Mouse (Mus musculus) cerebellum, adult 2 months (tissue): ENCODE results near the gene Atmin. TPM values are rescaled to one million over a fixed set of nuclear protein-coding genes. Genes with fewer than 3 reads are reported as not detected.
A peak's percentile ranks its signal among the peaks of the same experiment; 100 is the strongest.

Source experiments
- DNase-seq, 2 experiments: peaks; one replicate each; pipeline ENCODE4 v3.0.0; 2021
- H3K27ac ChIP-seq: fragments of 200-500 bp; 2 replicates; pipeline ENCODE4 v1.5.1; 2012; ENCODE audit warnings: low read length, control low read depth, inconsistent platforms; ENCODE audit not compliant: insufficient read depth
- H3K27me3 ChIP-seq: fragments of 200-500 bp; 2 replicates; pipeline ENCODE4 v1.6.1; 2012; ENCODE audit warnings: inconsistent platforms, mild to moderate bottlenecking, low read length, moderate library complexity; ENCODE audit not compliant: control insufficient read depth, insufficient read depth
- H3K4me1 ChIP-seq: fragments of 200-500 bp; 2 replicates; pipeline ENCODE4 v1.6.1; 2011; ENCODE audit warnings: low read length; ENCODE audit not compliant: control insufficient read depth, insufficient read depth
- H3K4me3 ChIP-seq: fragments of 200-500 bp; replicated peaks from 2 replicates; pipeline ENCODE3; 2011; ENCODE audit warnings: mild to moderate bottlenecking, low read depth, low read length, control low read depth; ENCODE audit not compliant: insufficient read depth
- CTCF ChIP-seq: fragments of 200-500 bp; IDR thresholded peaks from 2 replicates; pipeline ENCODE4 v1.5.1; 2011; ENCODE audit warnings: low read depth, mild to moderate bottlenecking, control low read depth, low read length, moderate library complexity, borderline replicate concordance; ENCODE audit not compliant: insufficient read depth
- POLR2A ChIP-seq: fragments of 200-500 bp; IDR thresholded peaks from 2 replicates; pipeline ENCODE4 v1.6.1; 2011; ENCODE audit warnings: low read length, control low read depth, borderline replicate concordance; ENCODE audit not compliant: insufficient read depth
- WGBS: fragments of 180-500 bp; shearing (Covaris S2); methylation state at CpG from one replicate; pipeline ENCODE4 v1.1.7; 2018; 5-methylcytosine and 5-hydroxymethylcytosine counted together
- polyA plus RNA-seq: library from polyadenylated mRNA; depleted of rRNA; stranded (reverse); fragments of >200 nt; gene quantifications from 2 replicates; pipeline ENCODE4 v1.2.3, GENCODE M21; 2012

Gene Atmin
- polyA plus RNA-seq, 1 experiment: 39.8 TPM

DNA sequence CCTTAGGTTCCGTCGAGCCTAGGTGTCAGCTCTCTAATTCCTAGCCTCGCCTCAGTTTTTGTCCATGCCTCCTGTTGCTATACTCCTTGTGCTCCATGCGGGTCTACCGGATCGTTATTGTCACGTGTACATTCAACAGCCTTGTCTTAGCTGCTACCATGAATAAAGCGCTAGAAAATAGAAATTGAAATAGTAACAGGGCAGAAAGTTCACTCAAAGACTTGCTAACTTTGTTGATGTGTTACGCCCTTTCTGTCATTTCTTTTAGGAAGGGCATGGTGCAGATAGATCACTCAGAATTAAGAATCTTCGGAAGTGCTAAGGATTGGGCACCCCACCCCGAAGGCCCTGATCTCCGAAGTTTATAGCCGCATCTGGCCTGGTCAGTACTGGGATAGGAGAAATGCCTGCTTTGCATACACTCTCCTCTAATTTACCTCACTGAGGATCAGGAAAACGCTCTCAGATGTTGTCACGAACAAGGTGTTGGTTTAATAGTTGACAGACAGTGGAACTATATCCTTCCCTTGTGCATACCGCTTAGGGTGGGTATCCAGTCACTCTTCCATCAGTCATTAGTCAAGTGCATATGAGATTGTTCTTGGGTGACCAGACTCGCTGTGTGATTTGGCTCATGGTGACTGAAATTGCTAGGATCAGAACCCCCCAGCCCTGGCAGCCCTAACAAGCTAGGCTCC lies 21.0 kb upstream of the Atmin start:
- no peak for DNase-seq
- 27% methylated on average over 17 of the region's 17 CpGs for WGBS
- no peak overlapping the region for H3K27ac ChIP-seq
- no peaks in the 10 kb centered on the region for H3K27me3 ChIP-seq
- peak overlapping the region; percentile 89 for H3K4me3 ChIP-seq
- peaks cover 2% of the 10 kb centered on the region; the same call in 1 of the 2 replicates for H3K4me1 ChIP-seq
- TF ChIP-seq CTCF: no peak
- no peak for TF ChIP-seq POLR2A

DNA sequence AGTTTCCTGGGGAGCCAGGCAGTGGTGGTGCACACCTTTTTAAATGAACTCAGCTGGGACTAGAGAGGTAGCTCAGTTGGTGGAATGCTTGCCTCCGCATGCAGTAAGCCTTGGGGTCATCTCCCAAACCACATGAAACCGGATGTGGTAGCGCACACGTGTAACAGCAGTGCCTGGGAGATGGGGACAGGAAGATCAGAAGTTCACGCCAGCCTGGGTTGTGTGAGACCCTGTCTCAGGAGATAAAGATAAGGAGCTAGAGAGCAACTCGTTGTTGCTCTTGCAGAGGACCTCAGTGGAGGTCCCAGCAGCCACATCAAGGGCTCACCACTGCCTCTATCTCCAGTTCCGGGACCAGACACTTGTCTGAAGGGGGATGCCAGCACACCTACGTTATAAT lies 19.7 kb upstream of the Atmin start:
- peaks cover 2% of the 10 kb centered on the region; the same call in 1 of the 2 replicates for H3K4me1 ChIP-seq
- H3K4me3 ChIP-seq: no peak overlapping the region
- H3K27ac ChIP-seq: no peak overlapping the region
- DNase-seq: no peak
- TF ChIP-seq CTCF: no peak
- no peak for TF ChIP-seq POLR2A
- 93% methylated on average over 8 of the region's 8 CpGs for WGBS
- H3K27me3 ChIP-seq: no peaks in the 10 kb centered on the region

DNA sequence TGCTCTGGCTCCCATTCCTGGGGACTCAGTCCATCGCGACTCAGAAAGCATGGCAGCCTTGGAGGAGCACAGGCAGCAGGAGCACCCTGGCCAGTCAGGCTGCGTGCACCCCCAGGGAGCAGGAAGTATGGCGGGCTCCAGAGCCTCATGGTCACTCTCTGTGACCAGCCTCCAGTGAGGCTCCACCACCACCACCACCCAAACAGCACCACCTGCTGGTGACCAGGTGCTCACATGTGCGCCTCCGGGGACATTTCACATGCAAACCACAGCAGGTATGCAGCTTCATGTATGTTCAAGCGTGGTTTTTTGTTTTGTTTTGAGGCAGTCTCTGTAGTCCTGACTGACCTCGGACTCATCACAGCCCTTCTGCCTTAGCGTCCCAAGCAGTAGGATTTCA lies 15.3 kb upstream of the Atmin start:
- H3K4me1 ChIP-seq: no peaks in the 10 kb centered on the region
- no peak overlapping the region for H3K4me3 ChIP-seq
- no peak for DNase-seq
- H3K27ac ChIP-seq: no peak overlapping the region
- 84% methylated on average over 9 of the region's 9 CpGs for WGBS
- no peaks in the 10 kb centered on the region for H3K27me3 ChIP-seq
- TF ChIP-seq POLR2A: no peak
- TF ChIP-seq CTCF: peak; percentile 40; the same call in 1 of the 2 replicates

DNA sequence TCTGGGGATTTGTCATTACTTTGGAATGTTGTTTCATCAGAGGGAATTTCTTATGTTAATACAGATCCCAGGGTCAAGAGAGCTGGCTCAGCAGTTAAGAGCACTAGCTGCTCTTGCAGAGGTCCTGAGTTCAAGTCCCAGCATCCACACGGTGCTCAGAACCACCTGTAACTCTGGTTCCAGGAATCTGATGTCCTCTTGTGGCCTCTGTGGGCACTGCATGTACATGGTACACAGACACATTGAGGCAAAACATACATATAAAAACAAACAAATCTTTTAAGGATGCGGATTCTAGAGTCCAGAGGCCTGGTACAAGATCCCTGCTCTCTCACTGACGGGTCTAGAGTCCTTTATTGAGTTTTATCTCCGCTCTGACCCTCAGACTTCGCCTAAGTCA lies 14.6 kb upstream of the Atmin start:
- WGBS: 90% methylated on average over 5 of the region's 5 CpGs
- TF ChIP-seq CTCF: no peak

DNA sequence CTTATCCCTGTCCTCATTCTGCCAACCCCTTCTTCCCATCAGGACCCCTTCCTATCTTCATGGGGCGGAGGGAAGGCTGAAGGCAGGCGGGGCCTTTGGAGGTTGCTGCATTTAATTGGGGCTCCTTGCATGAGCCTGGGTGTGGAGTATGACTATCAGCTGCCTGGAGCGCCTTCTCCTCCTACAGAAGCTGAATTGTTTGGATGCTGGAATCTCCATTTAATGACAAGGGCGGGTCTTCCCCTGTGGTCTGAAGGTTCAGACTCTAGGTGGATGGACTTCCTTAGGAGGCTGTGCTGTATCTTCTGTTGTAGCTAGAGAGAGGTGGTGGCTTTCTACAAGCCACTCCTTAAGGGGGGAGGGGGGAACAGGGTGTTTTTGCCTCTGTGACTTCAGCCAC lies 8.2 kb upstream of the Atmin start:
- over 99% methylated on average over 4 of the region's 4 CpGs for WGBS

More for the DNA sequence above, 14.6 kb upstream of the Atmin start:
- no peaks in the 10 kb centered on the region for H3K4me1 ChIP-seq
- DNase-seq: no peak
- H3K27ac ChIP-seq: no peak overlapping the region
- H3K4me3 ChIP-seq: no peak overlapping the region
- H3K27me3 ChIP-seq: no peaks in the 10 kb centered on the region

DNA sequence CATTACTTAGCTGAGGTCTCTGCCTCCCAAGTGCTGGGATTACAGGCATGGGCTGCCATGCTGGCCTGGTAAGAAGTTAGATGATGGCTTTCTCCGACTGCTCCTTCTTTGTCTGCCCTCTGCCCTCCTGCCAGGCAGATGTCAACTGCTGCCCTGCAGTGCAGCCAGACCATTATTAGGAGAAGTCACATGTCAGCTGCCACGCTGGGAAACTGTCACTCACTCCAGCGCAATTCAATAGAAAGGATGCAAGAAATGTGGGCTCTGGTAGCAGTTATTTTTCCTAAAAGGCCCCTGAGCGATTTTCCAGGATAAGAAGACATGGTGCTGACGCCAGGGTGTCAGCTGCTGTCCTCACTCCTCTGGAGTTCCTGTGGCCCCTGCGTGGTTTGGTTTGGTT lies 7.7 kb upstream of the Atmin start:
- H3K27ac ChIP-seq: no peak overlapping the region
- TF ChIP-seq POLR2A: no peak
- WGBS: 34% methylated on average over 6 of the region's 6 CpGs
- no peak for DNase-seq
- no peaks in the 10 kb centered on the region for H3K4me1 ChIP-seq
- H3K4me3 ChIP-seq: no peak overlapping the region
- no peaks in the 10 kb centered on the region for H3K27me3 ChIP-seq

More for the DNA sequence above, 8.2 kb upstream of the Atmin start:
- DNase-seq: no peak
- H3K4me1 ChIP-seq: no peaks in the 10 kb centered on the region
- H3K4me3 ChIP-seq: no peak overlapping the region
- TF ChIP-seq POLR2A (no peak), CTCF (no peak)
- no peak overlapping the region for H3K27ac ChIP-seq
- no peaks in the 10 kb centered on the region for H3K27me3 ChIP-seq

DNA sequence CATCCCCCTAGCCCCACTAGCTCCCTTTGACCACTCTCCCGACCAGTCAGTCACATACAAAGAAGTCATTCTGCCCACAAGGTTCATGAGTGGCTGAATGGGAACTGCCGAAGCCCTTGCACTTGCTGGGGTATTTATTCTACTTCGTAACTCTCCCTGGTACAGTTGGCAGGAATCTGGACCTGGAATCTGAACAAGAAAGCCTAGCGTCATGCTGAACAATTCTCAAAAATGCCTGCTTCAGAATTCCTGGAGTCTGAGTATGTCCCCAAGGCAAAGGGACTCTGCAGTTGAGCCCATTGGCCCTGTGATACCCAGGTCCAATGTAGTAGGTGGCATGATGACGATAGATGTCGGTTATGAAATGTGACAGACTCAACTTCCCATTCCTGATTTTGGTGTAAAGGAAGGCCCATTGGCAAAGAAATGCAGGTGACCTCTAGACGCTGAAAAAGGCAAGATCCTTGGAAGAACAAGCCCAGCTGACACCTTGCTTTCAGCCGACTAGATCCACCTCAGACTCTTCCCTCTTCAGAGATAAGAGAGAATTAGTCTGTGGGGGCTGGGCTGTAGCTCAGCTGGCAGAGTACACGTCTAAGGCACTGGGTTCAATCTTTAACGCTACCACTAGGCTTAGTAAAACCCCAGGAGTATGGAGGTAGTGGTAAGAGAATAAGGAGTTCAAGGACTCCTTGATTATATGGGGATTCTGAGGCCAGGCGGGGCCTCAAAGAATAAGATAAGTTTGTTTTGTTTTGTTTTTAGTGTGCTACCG lies 722 bp upstream of the Atmin start:
- H3K4me3 ChIP-seq: no peak overlapping the region
- no peak overlapping the region for H3K27ac ChIP-seq
- no peak for DNase-seq
- no peaks in the 10 kb centered on the region for H3K27me3 ChIP-seq
- WGBS: 74% methylated on average over 12 of the region's 12 CpGs
- TF ChIP-seq POLR2A (no peak), CTCF (no peak)
- H3K4me1 ChIP-seq: peaks cover 10% of the 10 kb centered on the region

DNA sequence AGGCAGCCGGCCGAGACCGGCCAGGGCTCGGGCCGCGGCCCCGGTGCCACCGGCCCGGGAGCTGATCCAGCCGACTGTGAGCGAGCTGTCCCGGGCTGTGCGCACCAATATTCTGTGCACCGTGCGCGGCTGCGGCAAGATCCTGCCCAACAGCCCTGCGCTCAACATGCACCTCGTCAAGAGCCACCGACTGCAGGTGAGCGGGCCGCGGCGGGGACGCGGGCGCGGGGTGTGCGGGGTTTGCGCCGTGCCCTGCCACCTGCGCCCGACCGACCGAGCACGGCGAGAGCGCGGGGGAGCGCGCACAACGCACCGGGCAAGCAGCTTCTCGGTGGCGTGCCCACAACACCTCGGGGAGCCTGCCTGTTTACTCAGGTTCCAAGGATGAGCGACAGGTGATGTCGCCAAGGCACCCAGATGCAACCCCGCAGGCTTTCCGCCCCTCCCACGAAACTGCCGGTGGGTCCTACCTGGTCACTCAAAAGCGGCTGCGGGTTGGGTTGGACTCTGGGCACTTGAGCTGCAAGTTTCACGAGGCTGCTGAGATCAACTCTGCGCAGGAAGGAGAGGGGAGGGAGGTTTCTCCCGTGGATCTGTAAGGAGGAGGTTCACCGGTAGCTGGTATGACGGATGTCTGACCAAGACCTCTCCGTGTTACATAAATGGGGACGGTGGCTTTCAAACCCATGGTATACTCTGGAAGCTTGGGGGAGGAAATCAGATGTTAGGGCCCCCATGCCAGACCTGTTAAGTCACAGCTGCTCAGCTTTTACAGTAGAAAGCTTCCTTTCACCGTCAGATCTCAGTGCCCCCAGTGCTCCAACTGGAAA lies 577 bp downstream of the Atmin start:
- H3K4me3 ChIP-seq: peak overlapping the region; percentile 75
- H3K27me3 ChIP-seq: no peaks in the 10 kb centered on the region
- peaks cover 10% of the 10 kb centered on the region for H3K4me1 ChIP-seq
- peak; percentile 58 to 64 for DNase-seq
- peak overlapping the region; percentile 26; the same call in 1 of the 2 replicates for H3K27ac ChIP-seq
- under 1% methylated on average over 62 of the region's 62 CpGs for WGBS
- TF ChIP-seq CTCF: no peak
- TF ChIP-seq POLR2A: 0 out of 2 replicates have a peak, but pooled peaks have one; percentile 18
